Mouse (Mus musculus) Patski (cell line): ENCODE data around the gene Sox12. TPM values are rescaled to one million over a fixed set of nuclear protein-coding genes. Genes with fewer than 3 reads are reported as not detected.
"Not testable (repeated sequence)": the region's sequence is repeated elsewhere in the genome, so short reads cannot be mapped to it uniquely, and the experiment has no call there.

Source experiments
- ATAC-seq: fragments of 100-300 bp; one replicate; pipeline ENCODE4 v1.8.0; 2021
- CTCF ChIA-PET: fragments of 350-600 bp; sonication (Branson Sonifier 250); formaldehyde crosslinking; loops from one replicate; lab custom pipeline; 2022; ENCODE audit warnings: inconsistent platforms; lab: Charles Lee
- POLR2A ChIA-PET: fragments of 350-600 bp; sonication (Branson Sonifier 250); formaldehyde crosslinking; loops from one replicate; lab custom pipeline; 2022; ENCODE audit warnings: antibody characterized with exemption, inconsistent platforms; lab: Charles Lee
- DNase-seq: peaks from one replicate; pipeline ENCODE4 v3.0.0-alpha.2; 2011; ENCODE audit warnings: low read depth, low spot score
- H3K27me3 ChIP-seq: fragments of 371-371 bp; one replicate; pipeline ENCODE4 v1.5.1; 2021
- CTCF ChIP-seq: fragments of 100-300 bp; IDR thresholded peaks from one replicate; pipeline ENCODE4 v1.5.1; 2021
- in situ Hi-C: fragments of 300-500 bp; cut with MboI; formaldehyde crosslinking; loops from 3 replicates; pipeline ENCODE4 v1.11.1; 2018; ENCODE audit warnings: low pct_unique_long_range_greater_than_20kb, mixed read lengths
- polyA plus RNA-seq: library from polyadenylated mRNA; unstranded; gene quantifications from one replicate; pipeline ENCODE4 v1.2.3, GENCODE M21; 2021

Gene Sox12
- polyA plus RNA-seq, 1 experiment from 2014 or later = 19.6 TPM

DNA sequence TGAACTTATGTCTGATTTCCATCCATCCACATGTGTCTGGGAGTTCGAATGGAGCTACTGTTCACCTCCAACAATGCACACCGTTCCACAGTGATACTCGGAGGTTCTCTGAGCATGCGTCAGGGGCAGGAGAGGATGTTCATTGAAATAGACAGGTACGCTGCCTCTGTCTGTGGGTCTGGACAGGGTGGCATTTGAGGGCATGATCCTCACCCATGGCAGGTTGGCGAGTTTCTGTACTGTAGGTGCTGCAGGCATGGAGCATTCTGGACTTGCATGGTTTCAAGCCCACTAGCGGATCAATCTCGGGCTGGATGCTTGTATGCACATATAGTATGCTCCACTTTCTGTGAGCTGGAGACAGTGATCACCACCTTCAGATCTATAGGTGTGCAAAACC, 36.7 kb downstream of the Sox12 start:
- no peak for ATAC-seq
- no peak for DNase-seq
- in situ Hi-C loops = loop anchor here (10.0 kb wide), 1 partner anchor 336 kb away; no protein-coding TSS in a partner anchor
- TF ChIP-seq CTCF = no peak
- H3K27me3 ChIP-seq = no peaks in the 10 kb centered on the region
- ChIA-PET CTCF (interaction anchor here (3.1 kb wide), 1 partner anchor 17 kb away, joined by 20 read pairs; the partner anchor contains the start of gene Trib3), POLR2A (interaction anchor here (0.6 to 1.2 kb wide), 2 partner anchors 17 to 20 kb away, joined by 3 to 6 read pairs; partner anchors contain the start of gene Trib3)

- in situ Hi-C loops = loop anchor here (10.0 kb wide), 1 partner anchor 336 kb away; no protein-coding TSS in a partner anchor
- DNase-seq = no peak
- H3K27me3 ChIP-seq = no peaks in the 10 kb centered on the region
- no peak for TF ChIP-seq CTCF
- ChIA-PET CTCF (interaction anchor here (0.8 kb wide), 1 partner anchor 17 kb away, joined by 3 read pairs; no protein-coding TSS in a partner anchor), POLR2A (interaction anchor here (1.4 kb wide), 1 partner anchor 10 kb away, joined by 6 read pairs; no protein-coding TSS in a partner anchor)
- no peak for ATAC-seq
Measured at GRCm38 (mm10) chr2:152360271-152360775, 37.5 kb downstream of the Sox12 start.

DNA sequence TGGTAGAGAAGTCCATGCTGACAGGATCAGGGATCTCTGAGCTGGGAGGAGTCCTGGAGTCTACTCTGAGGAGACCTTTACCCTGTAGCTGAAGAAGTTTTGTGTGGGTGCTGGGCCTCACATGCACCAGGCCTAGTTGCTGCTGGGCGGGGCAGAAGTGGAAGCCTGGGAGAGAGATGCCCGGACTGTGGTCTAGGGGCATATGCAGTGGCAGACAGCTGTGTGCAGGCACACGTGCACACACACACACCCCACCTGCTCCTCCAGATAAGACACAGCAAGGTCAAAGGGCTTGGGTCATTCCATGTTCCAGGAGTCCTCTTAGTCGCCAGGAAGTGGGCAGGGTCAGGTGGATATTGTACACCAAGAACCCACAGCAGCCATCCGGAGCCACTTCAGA, 38.2 kb downstream of the Sox12 start:
- CTCF ChIA-PET = no interaction called here
- POLR2A ChIA-PET = interaction anchor here (1.4 kb wide), 1 partner anchor 10 kb away, joined by 6 read pairs; no protein-coding TSS in a partner anchor
- no peaks in the 10 kb centered on the region for H3K27me3 ChIP-seq
- TF ChIP-seq CTCF = no peak
- no peak for ATAC-seq
- no peak for DNase-seq
- in situ Hi-C loops = loop anchor here (10.0 kb wide), 1 partner anchor 335 kb away; no protein-coding TSS in a partner anchor

DNA sequence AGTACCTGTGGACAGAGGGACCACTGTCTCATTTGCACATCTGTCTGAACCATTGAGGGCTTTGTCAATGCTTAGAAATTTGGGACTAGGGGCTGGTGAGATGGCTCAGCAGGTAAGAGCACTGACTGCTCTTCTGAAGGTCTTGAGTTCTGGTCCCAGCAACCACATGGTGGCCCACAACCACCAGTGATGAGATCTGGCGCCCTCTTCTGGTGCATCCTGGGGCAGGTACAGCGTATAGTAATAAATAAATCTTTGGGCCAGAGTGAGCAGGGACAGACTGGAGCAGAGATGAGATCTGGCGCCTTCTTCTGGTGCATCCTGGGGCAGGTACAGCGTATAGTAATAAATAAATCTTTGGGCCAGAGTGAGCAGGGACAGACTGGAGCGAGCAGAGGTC, 38.9 kb downstream of the Sox12 start:
- DNase-seq, H3K27me3 ChIP-seq, ATAC-seq, POLR2A ChIA-PET, CTCF ChIA-PET, in situ Hi-C loops: not testable (repeated sequence)

- no peaks in the 10 kb centered on the region for H3K27me3 ChIP-seq
- ATAC-seq (no peak), DNase-seq (no peak)
- no peak for TF ChIP-seq CTCF
- CTCF ChIA-PET = no interaction called here
- in situ Hi-C loops = no loop called here
- POLR2A ChIA-PET = interaction anchor here (0.6 kb wide), 1 partner anchor 14 kb away, joined by 3 read pairs; no protein-coding TSS in a partner anchor
Measured at GRCm38 (mm10) chr2:152357254-152357653, 40.6 kb downstream of the Sox12 start.

DNA sequence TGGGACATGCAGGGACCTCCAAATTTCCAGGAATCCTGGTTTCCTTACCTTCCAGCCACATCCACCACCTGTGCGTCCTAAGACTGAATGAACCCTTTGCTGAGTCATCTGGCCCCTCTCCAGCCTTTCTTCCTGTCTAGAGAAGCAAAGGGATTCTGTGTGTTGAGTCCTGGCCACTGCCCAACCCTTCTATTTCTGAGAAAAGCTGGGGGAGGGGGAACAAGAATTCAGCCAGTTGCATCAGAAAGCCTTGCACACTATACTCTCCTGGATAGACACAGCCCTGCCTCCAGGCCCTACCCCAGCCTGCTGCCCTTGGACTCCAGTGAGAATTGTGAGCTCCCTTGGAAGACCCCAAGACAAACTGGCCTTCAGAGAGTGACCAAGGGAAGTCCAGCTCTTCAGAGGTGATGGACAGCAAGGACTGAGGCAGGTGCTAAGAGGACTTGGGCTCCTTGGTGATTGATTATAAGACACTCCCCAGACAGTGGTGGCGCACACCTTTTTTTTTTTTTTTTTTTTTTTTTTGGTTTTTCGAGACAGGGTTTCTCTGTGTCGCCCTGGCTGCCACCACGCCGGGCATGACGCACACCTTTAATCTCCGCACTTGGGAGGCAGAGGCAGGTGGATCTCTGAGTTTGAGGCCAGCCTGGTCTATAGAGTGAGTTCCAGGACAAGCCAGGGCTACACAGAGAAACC, 47.9 kb downstream of the Sox12 start:
- in situ Hi-C loops = loop anchor here (5.0 to 25.0 kb wide), 2 partner anchors 243 to 438 kb away; partner anchors contain the start of genes Angpt4 and Srxn1
- ChIA-PET CTCF (interaction anchor here (3.3 kb wide), 1 partner anchor 13 kb away, joined by 23 read pairs; no protein-coding TSS in a partner anchor), POLR2A (interaction anchor here (0.7 to 1.0 kb wide), 3 partner anchors 10 to 117 kb away, joined by 3 to 6 read pairs (median 6); no protein-coding TSS in a partner anchor)
- TF ChIP-seq CTCF = no peak
- ATAC-seq (peak; percentile 86), DNase-seq (peak; percentile 83)
- H3K27me3 ChIP-seq = no peaks in the 10 kb centered on the region

DNA sequence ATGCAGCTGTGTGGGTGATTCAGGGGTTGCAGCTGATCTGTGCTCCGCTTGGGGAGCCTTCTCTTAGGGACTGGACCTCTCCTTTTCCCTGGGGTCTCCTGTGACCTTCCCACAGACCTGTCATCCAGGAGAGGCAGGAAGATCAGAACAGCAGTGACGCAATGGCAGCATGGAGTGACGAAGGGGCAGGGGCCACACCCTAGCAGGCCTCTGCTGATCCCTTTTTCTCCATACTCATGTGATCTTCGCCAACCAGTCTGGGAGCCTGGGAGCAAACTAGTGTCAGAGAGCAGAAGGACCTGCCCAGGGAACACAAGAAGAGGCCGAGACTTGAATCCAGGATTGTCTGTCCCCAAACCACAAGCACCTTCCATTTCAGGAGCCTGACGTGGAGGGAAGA, 48.7 kb downstream of the Sox12 start:
- POLR2A ChIA-PET = no interaction called here
- H3K27me3 ChIP-seq = no peaks in the 10 kb centered on the region
- CTCF ChIA-PET = interaction anchor here (3.3 kb wide), 1 partner anchor 14 kb away, joined by 23 read pairs; no protein-coding TSS in a partner anchor
- no peak for TF ChIP-seq CTCF
- in situ Hi-C loops = loop anchor here (5.0 to 25.0 kb wide), 2 partner anchors 242 to 437 kb away; partner anchors contain the start of genes Angpt4 and Srxn1
- no peak for ATAC-seq
- DNase-seq = no peak

DNA sequence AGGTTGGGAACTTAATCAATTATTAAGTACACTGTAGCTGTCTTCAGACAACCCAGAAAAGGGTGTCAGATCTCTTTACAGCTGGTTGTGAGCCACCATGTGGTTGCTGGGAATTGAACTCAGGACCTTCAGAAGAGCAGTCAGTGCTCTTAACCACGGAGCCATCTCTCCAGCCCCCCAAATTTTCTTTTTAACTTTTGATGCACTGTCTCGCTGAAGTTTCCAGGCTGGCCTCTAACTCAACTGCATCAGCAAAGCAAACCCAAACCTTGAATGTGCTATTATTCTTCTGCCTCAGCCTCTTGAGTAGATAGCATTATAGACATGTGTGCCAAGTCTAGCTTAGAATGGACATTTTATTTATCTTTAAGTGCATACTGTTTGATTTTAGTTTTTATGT, 50.1 kb downstream of the Sox12 start:
- H3K27me3 ChIP-seq = no peaks in the 10 kb centered on the region
- POLR2A ChIA-PET = no interaction called here
- DNase-seq (no peak), ATAC-seq (no peak)
- CTCF ChIA-PET = interaction anchor here (0.8 to 1.5 kb wide), 2 partner anchors 16 to 19 kb away, joined by 3 to 11 read pairs; no protein-coding TSS in a partner anchor
- no peak for TF ChIP-seq CTCF
- in situ Hi-C loops = loop anchor here (5.0 to 25.0 kb wide), 2 partner anchors 240 to 435 kb away; partner anchors contain the start of genes Angpt4 and Srxn1

DNA sequence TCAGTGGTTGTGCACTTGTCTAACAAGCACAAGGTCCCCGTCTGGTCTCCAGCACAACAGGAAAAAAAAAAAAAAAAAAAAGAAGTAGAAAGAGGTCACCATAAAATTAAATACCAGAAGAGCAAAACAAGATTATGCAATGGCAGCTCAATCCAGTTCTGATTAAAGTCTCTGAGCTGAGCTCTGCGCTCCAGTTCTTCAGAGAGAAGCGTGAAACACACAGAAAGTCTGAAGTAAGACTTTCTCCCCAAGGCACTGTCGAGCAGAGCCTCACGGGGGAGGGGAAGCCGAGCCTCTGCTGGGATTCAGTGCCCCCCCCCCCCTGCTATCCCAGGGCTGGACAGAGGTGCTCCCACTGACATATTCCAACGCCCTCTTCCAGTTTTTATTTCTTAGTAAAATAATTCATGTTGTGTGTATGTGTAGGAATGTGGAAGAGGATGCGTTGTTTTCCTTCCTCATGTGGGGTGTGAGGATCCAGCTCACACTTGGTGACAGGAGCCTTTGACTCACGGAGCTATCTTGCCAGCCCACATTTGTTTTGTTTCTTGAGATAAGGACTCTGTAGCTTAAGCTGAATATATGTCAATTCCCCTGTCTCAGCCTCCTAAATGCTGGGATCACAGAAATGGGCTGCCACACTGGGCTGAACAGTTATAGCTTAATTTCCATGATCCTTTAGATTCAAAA, 50.9 kb downstream of the Sox12 start:
- H3K27me3 ChIP-seq = no peaks in the 10 kb centered on the region
- TF ChIP-seq CTCF = no peak
- no peak for DNase-seq
- in situ Hi-C loops = loop anchor here (5.0 to 25.0 kb wide), 2 partner anchors 240 to 435 kb away; partner anchors contain the start of genes Angpt4 and Srxn1
- ChIA-PET POLR2A (interaction anchor here (0.7 kb wide), 1 partner anchor 1572 kb away, joined by 6 read pairs; no protein-coding TSS in a partner anchor), CTCF (interaction anchor here (0.8 to 1.7 kb wide), 3 partner anchors 17 to 21 kb away, joined by 3 to 11 read pairs (median 5); no protein-coding TSS in a partner anchor)
- ATAC-seq = no peak
